In the genomic region with DNA sequence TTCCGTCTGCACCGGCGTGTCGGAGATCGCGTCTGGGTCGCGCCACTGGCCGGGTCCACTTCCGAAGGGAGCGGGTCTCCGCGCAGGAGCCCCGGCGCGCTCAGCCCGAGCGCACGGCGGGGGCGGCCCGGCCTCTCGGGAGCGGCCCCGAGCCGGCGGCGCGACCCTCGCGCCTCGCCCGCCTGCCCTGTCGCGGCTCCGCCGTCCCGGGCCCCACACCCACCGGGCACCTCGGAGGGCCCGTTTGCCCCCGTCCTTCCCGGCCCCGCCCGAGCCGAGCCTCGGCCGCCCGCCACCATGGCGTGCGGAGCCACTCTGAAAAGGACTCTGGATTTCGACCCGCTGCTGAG, we compare ENCODE assay signal across 7 mouse cellular contexts. TPM values are rescaled to one million over a fixed set of nuclear protein-coding genes. Genes with fewer than 3 reads are reported as not detected.
DNase-seq lines count a peak whose midpoint lies in the region; ATAC-seq lines count a peak whose summit lies in the region.

A gene (plus strand): TSS at position 190 of the 350 bp plus-strand sequence.

- no peaks in the 10 kb centered on the region for H3K36me3 ChIP-seq in embryonic facial prominence, embryonic 11.5 days (replicated peaks; ENCODE audit: control insufficient read depth, insufficient read depth, low read depth, low read length)
- H3K36me3 ChIP-seq in heart, embryonic 10.5 days: 0 out of 2 replicates have a peak, but pooled peaks cover 6% of the 10 kb centered on the region
- H3K36me3 ChIP-seq in midbrain, embryonic 10.5 days: peaks cover 11% of the 10 kb centered on the region

- peak within 1 kb of the TSS; percentile 87 for H3K27ac ChIP-seq in embryonic facial prominence, embryonic 11.5 days (replicated peaks; ENCODE audit: low read depth, low read length)
- peak within 1 kb of the TSS; percentile 97 for H3K27ac ChIP-seq in heart, embryonic 10.5 days
- peak within 1 kb of the TSS; percentile 97 for H3K27ac ChIP-seq in midbrain, embryonic 10.5 days (replicated peaks)

- H3K9me3 ChIP-seq in embryonic facial prominence, embryonic 11.5 days (replicated peaks; ENCODE audit: control insufficient read depth, low read length): no peaks in the 10 kb centered on the region
- no peaks in the 10 kb centered on the region for H3K9me3 ChIP-seq in heart, embryonic 10.5 days
- H3K9me3 ChIP-seq in midbrain, embryonic 10.5 days (replicated peaks): no peaks in the 10 kb centered on the region

- ATAC-seq in embryonic facial prominence, embryonic 11.5 days (replicated peaks; ENCODE audit: insufficient number of reproducible peaks, low FRiP score, low TSS enrichment, low read depth): no peak; the same call in 1 of the 2 replicates

- 0% methylated on average over 22 of the region's 53 CpGs for WGBS in embryonic facial prominence, embryonic 11.5 days
- WGBS in heart, embryonic 10.5 days: under 1% methylated on average over 43 of the region's 53 CpGs
- WGBS in midbrain, embryonic 10.5 days: 0% methylated on average over 42 of the region's 53 CpGs

- peak within 1 kb of the TSS; percentile 99 for H3K4me3 ChIP-seq in embryonic facial prominence, embryonic 11.5 days (ENCODE audit: low read depth, low read length)
- H3K4me3 ChIP-seq in heart, embryonic 10.5 days: peak within 1 kb of the TSS; percentile 86
- peak within 1 kb of the TSS; percentile 95 for H3K4me3 ChIP-seq in midbrain, embryonic 10.5 days

- H3K9ac ChIP-seq in embryonic facial prominence, embryonic 11.5 days (replicated peaks; ENCODE audit: low read length): peak within 1 kb of the TSS; percentile 97

- H3K4me2 ChIP-seq in embryonic facial prominence, embryonic 11.5 days (ENCODE audit: low read depth, low read length): peak within 1 kb of the TSS; percentile 32

- DNase-seq in right cerebral cortex, postnatal 4 days: peak; percentile 40
- no peak for DNase-seq in right cerebral cortex, postnatal 14 days
- DNase-seq in embryonic facial prominence, embryonic 11.5 days (ENCODE audit: low spot score): no peak
- no peak for DNase-seq in heart, embryonic 10.5 days (ENCODE audit: low spot score)
- no peak for DNase-seq in layer of hippocampus, postnatal 25 days (ENCODE audit: extremely low spot score in 1 of 2, low spot score in 1 of 2)
- DNase-seq in midbrain, embryonic 10.5 days (ENCODE audit: low spot score): no peak
- no peak for DNase-seq in thymus, postnatal 25 days

- peaks cover 1% of the 10 kb centered on the region; the same call in 1 of the 2 replicates for H3K4me1 ChIP-seq in embryonic facial prominence, embryonic 11.5 days (ENCODE audit: control insufficient read depth, insufficient read depth, low read length)
- H3K4me1 ChIP-seq in heart, embryonic 10.5 days: peaks cover 11% of the 10 kb centered on the region
- H3K4me1 ChIP-seq in midbrain, embryonic 10.5 days: peaks cover 39% of the 10 kb centered on the region

- H3K27me3 ChIP-seq in embryonic facial prominence, embryonic 11.5 days (ENCODE audit: control insufficient read depth, insufficient read depth, low read length): no peaks in the 10 kb centered on the region
- no peaks in the 10 kb centered on the region for H3K27me3 ChIP-seq in heart, embryonic 10.5 days (ENCODE audit: insufficient read depth, poor library complexity, severe bottlenecking)
- H3K27me3 ChIP-seq in midbrain, embryonic 10.5 days (ENCODE audit: low read depth, poor library complexity, severe bottlenecking): no peaks in the 10 kb centered on the region

RNA-seq across cellular contexts. Expression of the gene that starts here (rescaled TPM):
- polyA plus RNA-seq in embryonic facial prominence, embryonic 11.5 days (2014; fragmentation: Nextera tagmentation; extraction: Ambion mirVana): 80.7 and 84.6 TPM in 2 replicates
- 45.2 and 68.4 TPM in 2 replicates for polyA plus RNA-seq in heart, embryonic 10.5 days (2016; fragmentation: Nextera tagmentation; extraction: Ambion mirVana)
- total RNA-seq in layer of hippocampus, postnatal 25 days (2021): 10 to 100 TPM; 94.3 to 99.4 TPM
- 58.7 and 67.0 TPM in 2 replicates for polyA plus RNA-seq in midbrain, embryonic 10.5 days (2016; fragmentation: Nextera tagmentation; extraction: Ambion mirVana)
